Mouse (Mus musculus): ENCODE measurements around the gene Cmpk2. TPM values are rescaled to one million over a fixed set of nuclear protein-coding genes. Genes with fewer than 3 reads are reported as not detected.

Cmpk2 gene
- polyA plus RNA-seq, 1 experiment from 2014 or later, result 5.6 TPM

DNA sequence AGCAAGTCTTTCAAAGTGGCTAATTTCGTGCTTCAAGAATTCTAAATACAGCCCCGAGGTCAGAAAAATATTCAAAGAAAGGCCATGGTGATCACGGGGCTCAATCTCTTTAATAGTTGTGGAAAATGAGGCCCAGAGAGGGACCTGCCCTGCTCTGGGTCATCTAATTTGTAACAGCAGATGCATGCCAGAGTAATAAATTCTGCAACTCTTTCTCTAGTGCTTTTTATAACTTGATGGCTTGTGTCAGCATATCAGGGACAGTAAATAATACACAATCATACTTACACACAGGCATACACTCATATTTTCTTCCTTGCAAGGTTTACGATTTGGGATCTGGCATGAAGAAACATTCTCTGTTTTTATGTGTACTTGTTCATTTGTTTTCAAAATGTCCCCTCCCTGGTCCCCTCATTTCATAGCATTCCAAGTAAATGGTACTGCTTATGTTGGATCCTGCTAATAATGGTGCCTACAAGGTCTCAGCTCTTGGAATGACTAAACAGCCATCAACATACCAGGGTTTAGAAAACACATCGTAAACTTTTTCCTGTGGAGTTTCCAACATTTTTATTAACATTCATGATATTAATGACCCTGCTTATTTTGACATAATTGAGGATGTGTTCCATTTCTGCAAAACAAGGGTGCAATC is 19.7 kb downstream of the Cmpk2 start:
- H3K9me3 ChIP-seq (ENCODE audit: control insufficient read depth, low read length), result no peaks in the 10 kb centered on the region
- H3K4me1 ChIP-seq (ENCODE audit: control insufficient read depth, insufficient read depth, low read length), result peaks cover 5% of the 10 kb centered on the region
- WGBS, result 38% methylated on average over 5 of the region's 5 CpGs
- no peaks in the 10 kb centered on the region for H3K27me3 ChIP-seq (ENCODE audit: control insufficient read depth, insufficient read depth, low read length)
- no peaks in the 10 kb centered on the region for H3K36me3 ChIP-seq (ENCODE audit: control insufficient read depth, insufficient read depth, low read length)
- H3K4me2 ChIP-seq (ENCODE audit: low read depth, severe bottlenecking), result no peak overlapping the region
- no peak overlapping the region for H3K4me3 ChIP-seq (ENCODE audit: low read depth, low read length)
- H3K9ac ChIP-seq (ENCODE audit: low read length), result no peak overlapping the region
- ATAC-seq (ENCODE audit: insufficient number of reproducible peaks, low FRiP score, low TSS enrichment, low read depth) (no peak), DNase-seq (ENCODE audit: low spot score) (no peak)
- H3K27ac ChIP-seq (replicated peaks; ENCODE audit: low read depth, low read length), result peak overlapping the region; percentile 40; the same call in 1 of the 2 replicates

DNA sequence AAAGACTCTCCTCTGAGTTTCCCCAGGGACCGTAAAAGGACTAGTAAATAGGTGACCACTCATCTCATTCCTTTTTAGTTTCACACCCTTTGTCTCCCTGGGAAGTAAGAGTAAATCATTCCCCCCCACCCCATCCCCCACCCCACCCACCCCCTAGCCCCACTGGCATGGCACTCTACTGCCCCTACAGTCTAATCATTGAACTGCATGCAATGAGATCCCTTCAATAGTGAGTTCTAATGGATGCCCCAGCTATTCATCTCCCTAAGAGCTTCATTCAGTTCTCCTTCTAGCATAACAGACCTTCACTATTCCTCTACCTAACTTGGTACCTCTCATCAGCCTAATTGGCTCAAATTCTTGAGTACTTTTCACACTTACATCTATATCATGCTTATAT is 20.9 kb downstream of the Cmpk2 start:
- H3K27ac ChIP-seq (replicated peaks; ENCODE audit: low read depth, low read length), result no peak overlapping the region; the same call in 1 of the 2 replicates
- no peak overlapping the region for H3K4me3 ChIP-seq (ENCODE audit: low read depth, low read length)
- H3K9ac ChIP-seq (ENCODE audit: low read length), result no peak overlapping the region
- DNase-seq (ENCODE audit: low spot score) (no peak), ATAC-seq (ENCODE audit: insufficient number of reproducible peaks, low FRiP score, low TSS enrichment, low read depth) (no peak)
- no peaks in the 10 kb centered on the region for H3K36me3 ChIP-seq (ENCODE audit: control insufficient read depth, insufficient read depth, low read length)
- H3K4me1 ChIP-seq (ENCODE audit: control insufficient read depth, insufficient read depth, low read length), result peaks cover 5% of the 10 kb centered on the region
- H3K4me2 ChIP-seq (ENCODE audit: low read depth, severe bottlenecking), result no peak overlapping the region
- 87% methylated on average over 1 of the region's 1 CpGs for WGBS
- H3K27me3 ChIP-seq (ENCODE audit: control insufficient read depth, insufficient read depth, low read length), result no peaks in the 10 kb centered on the region
- no peaks in the 10 kb centered on the region for H3K9me3 ChIP-seq (ENCODE audit: control insufficient read depth, low read length)

DNA sequence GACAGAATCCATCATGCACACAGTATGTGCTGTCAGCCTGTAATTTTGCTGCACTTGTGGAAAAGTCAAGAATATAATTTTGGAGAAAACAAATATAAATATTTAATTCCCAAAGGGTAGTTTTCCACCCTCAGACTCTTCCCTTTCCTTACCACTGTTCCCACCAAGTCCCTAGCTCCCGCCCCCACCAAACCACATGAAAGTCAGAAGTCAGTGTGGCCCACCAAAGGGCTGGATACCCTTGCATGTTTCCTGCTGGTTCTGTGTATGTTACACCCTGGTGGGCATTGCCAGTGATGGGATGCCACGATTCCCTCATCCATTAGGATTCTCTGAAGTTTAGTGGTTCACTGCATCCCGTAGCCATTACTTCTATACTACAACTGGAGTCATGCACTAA is 32.0 kb downstream of the Cmpk2 start:
- Histone ChIP-seq H3K4me2 (ENCODE audit: low read depth, severe bottlenecking) (no peak overlapping the region), H3K36me3 (ENCODE audit: control insufficient read depth, insufficient read depth, low read length) (no peaks in the 10 kb centered on the region), H3K9me3 (ENCODE audit: control insufficient read depth, low read length) (no peaks in the 10 kb centered on the region), H3K27ac (replicated peaks; ENCODE audit: low read depth, low read length) (no peak overlapping the region), H3K4me1 (ENCODE audit: control insufficient read depth, insufficient read depth, low read length) (no peaks in the 10 kb centered on the region), H3K4me3 (ENCODE audit: low read depth, low read length) (no peak overlapping the region), H3K9ac (ENCODE audit: low read length) (no peak overlapping the region), H3K27me3 (ENCODE audit: control insufficient read depth, insufficient read depth, low read length) (no peaks in the 10 kb centered on the region)
- ATAC-seq (ENCODE audit: insufficient number of reproducible peaks, low FRiP score, low TSS enrichment, low read depth) (no peak), DNase-seq (ENCODE audit: low spot score) (no peak)
- 91% methylated on average over 3 of the region's 3 CpGs for WGBS

DNA sequence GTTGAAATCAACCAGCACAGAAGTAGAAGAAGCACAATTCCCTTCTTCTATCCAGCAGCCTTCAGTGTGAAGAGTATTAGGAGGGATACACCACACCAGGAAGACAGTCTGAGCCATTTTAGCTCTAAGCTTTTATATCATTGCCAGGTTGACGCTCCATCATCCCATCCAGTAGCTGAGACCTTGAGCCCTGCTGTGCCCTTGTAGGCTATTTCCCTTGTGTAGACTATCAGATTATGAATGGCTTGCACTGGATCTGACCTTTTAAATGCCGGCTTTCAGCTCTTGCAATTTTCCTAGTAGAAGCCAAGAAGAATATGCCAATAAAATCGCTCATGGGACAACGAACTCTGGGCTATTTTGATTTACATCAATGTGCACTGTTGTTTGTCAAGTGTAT is 42.0 kb downstream of the Cmpk2 start:
- no peak for DNase-seq (ENCODE audit: low spot score)
- ATAC-seq (ENCODE audit: insufficient number of reproducible peaks, low FRiP score, low TSS enrichment, low read depth), result no peak
- Histone ChIP-seq H3K27ac (replicated peaks; ENCODE audit: low read depth, low read length) (no peak overlapping the region), H3K9me3 (ENCODE audit: control insufficient read depth, low read length) (no peaks in the 10 kb centered on the region), H3K4me2 (ENCODE audit: low read depth, severe bottlenecking) (no peak overlapping the region), H3K27me3 (ENCODE audit: control insufficient read depth, insufficient read depth, low read length) (no peaks in the 10 kb centered on the region), H3K9ac (ENCODE audit: low read length) (no peak overlapping the region), H3K36me3 (ENCODE audit: control insufficient read depth, insufficient read depth, low read length) (no peaks in the 10 kb centered on the region), H3K4me3 (ENCODE audit: low read depth, low read length) (no peak overlapping the region), H3K4me1 (ENCODE audit: control insufficient read depth, insufficient read depth, low read length) (no peaks in the 10 kb centered on the region)
- 89% methylated on average over 4 of the region's 4 CpGs for WGBS

DNA sequence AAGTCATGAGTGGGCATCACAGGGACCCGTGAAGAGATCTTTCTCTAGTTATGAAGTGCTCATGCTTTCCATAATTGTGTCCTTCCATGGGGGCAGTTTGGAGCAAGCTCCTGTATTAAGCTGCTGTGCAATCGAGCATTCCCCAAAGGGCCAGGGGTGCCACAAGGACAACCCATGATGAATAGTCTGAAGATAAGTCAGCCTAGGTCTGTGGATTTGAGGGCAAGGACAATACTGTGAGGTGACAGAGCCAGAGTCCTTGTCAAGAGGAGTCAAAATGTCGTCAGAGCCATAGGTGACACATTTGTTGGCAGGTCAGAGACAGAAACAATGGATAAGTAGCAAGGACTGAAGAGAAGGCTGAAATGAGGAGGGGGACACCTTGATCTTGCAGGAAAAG is 49.2 kb downstream of the Cmpk2 start:
- H3K9ac ChIP-seq (ENCODE audit: low read length), result no peak overlapping the region
- H3K36me3 ChIP-seq (ENCODE audit: control insufficient read depth, insufficient read depth, low read length), result no peaks in the 10 kb centered on the region
- no peak overlapping the region for H3K4me3 ChIP-seq (ENCODE audit: low read depth, low read length)
- no peak overlapping the region for H3K27ac ChIP-seq (replicated peaks; ENCODE audit: low read depth, low read length)
- H3K4me2 ChIP-seq (ENCODE audit: low read depth, severe bottlenecking), result no peak overlapping the region
- no peaks in the 10 kb centered on the region for H3K27me3 ChIP-seq (ENCODE audit: control insufficient read depth, insufficient read depth, low read length)
- ATAC-seq (ENCODE audit: insufficient number of reproducible peaks, low FRiP score, low TSS enrichment, low read depth) (no peak), DNase-seq (ENCODE audit: low spot score) (no peak)
- H3K4me1 ChIP-seq (ENCODE audit: control insufficient read depth, insufficient read depth, low read length), result no peaks in the 10 kb centered on the region
- H3K9me3 ChIP-seq (ENCODE audit: control insufficient read depth, low read length), result no peaks in the 10 kb centered on the region
- 80% methylated on average over 3 of the region's 3 CpGs for WGBS

DNA sequence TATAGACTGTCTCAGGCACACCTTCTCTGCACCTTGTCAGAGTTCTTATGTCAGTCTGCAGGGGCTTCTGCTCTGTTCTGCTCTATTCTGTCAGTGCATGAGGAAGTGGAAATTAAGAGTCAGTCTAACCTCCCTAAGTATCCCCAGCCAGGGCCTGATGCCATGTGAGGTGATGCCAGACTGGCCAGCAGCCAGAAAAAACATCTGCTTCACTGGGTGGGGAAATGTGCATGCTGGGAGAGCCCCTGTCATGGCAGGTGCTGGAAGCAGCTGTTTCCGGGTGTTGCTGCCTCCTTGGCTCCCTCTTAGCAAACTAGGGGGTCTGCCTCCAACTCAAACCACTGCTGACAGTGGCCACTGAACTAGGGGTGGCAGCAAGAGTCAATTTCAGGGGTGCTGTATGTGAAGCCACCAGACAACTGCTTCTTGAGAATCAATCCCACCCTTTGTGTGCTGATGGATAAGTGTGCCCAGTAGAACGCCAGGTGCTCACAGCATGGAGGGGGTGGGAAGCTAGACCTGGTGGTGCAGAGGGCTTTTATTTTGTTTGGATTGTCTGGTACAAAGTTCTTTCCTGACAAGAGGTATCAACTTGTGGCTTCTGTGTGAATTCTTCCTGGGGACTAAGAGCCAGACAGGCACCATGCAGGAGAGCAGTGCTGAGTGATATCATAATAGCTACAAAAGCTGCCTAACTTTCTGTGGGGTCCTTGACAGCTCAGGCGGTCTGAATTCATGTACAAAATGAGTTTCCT is 56.1 kb downstream of the Cmpk2 start:
- WGBS, result 65% methylated on average over 3 of the region's 3 CpGs
- Histone ChIP-seq H3K27ac (replicated peaks; ENCODE audit: low read depth, low read length) (no peak overlapping the region), H3K27me3 (ENCODE audit: control insufficient read depth, insufficient read depth, low read length) (no peaks in the 10 kb centered on the region), H3K9me3 (ENCODE audit: control insufficient read depth, low read length) (no peaks in the 10 kb centered on the region), H3K4me1 (ENCODE audit: control insufficient read depth, insufficient read depth, low read length) (peaks cover 2% of the 10 kb centered on the region; the same call in 1 of the 2 replicates), H3K4me2 (ENCODE audit: low read depth, severe bottlenecking) (no peak overlapping the region), H3K4me3 (ENCODE audit: low read depth, low read length) (no peak overlapping the region), H3K36me3 (ENCODE audit: control insufficient read depth, insufficient read depth, low read length) (no peaks in the 10 kb centered on the region), H3K9ac (ENCODE audit: low read length) (no peak overlapping the region)
- ATAC-seq (ENCODE audit: insufficient number of reproducible peaks, low FRiP score, low TSS enrichment, low read depth), result no peak
- DNase-seq (ENCODE audit: low spot score), result peak; percentile 34

DNA sequence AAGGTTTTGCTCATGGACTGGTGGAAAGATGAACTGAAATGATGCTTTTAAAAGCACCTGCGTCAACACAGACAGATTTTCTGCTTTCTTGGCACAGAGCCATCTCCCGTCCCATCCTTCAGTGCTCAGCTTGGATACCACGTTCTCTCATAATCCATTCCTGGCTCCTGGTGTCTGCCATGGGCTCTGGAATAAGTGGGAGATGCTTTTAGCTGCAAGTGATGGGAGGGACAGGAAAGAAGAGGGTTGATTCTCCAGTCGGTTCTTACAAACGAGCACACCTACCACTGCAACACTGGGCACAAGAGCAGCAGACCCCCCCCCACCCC is 56.7 kb downstream of the Cmpk2 start:
- 80% methylated on average over 5 of the region's 5 CpGs for WGBS
- Histone ChIP-seq H3K9ac (ENCODE audit: low read length) (no peak overlapping the region), H3K27ac (replicated peaks; ENCODE audit: low read depth, low read length) (no peak overlapping the region), H3K9me3 (ENCODE audit: control insufficient read depth, low read length) (no peaks in the 10 kb centered on the region), H3K4me2 (ENCODE audit: low read depth, severe bottlenecking) (no peak overlapping the region), H3K36me3 (ENCODE audit: control insufficient read depth, insufficient read depth, low read length) (no peaks in the 10 kb centered on the region), H3K4me1 (ENCODE audit: control insufficient read depth, insufficient read depth, low read length) (peaks cover 2% of the 10 kb centered on the region; the same call in 1 of the 2 replicates), H3K27me3 (ENCODE audit: control insufficient read depth, insufficient read depth, low read length) (no peaks in the 10 kb centered on the region), H3K4me3 (ENCODE audit: low read depth, low read length) (no peak overlapping the region)
- ATAC-seq (ENCODE audit: insufficient number of reproducible peaks, low FRiP score, low TSS enrichment, low read depth) (no peak), DNase-seq (ENCODE audit: low spot score) (no peak)
